Mouse (Mus musculus) kidney, postnatal 36 days (tissue): ENCODE results near the gene Aloxe3.

Source experiments
- DNase-seq, 2 experiments: peaks; one replicate each; pipeline ENCODE4 v3.0.0; 2021 to 2022; ENCODE audit warnings: mixed read lengths in 2 of 2

Gene Aloxe3

GRCm38 (mm10) chr11:69185031-69185430 lies 59.3 kb downstream of the Aloxe3 start:
- no peak for DNase-seq

DNA sequence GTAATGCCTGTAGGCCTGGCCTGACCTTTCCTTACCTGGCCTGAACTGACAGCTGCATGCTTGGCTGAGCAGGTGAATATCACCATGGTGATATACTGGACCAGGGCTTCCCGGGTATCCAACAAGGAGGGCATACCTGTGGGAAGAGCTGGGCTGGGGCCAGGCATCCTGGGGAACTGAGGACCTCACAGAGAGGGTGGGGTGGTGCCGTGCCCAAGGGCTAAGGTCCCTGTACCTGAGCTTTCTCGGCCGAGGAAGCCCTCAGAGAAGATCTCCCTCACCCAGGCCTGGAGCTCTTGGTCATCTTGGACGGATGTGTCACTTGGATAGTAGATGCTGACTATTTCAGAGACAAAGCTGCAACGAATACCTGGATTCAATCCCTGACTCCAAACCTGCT lies 60.2 kb downstream of the Aloxe3 start:
- no peak for DNase-seq

- peak in 1 of 2 experiments; percentile 61 for DNase-seq
Measured at GRCm38 (mm10) chr11:69192840-69193239, 67.1 kb downstream of the Aloxe3 start.

DNA sequence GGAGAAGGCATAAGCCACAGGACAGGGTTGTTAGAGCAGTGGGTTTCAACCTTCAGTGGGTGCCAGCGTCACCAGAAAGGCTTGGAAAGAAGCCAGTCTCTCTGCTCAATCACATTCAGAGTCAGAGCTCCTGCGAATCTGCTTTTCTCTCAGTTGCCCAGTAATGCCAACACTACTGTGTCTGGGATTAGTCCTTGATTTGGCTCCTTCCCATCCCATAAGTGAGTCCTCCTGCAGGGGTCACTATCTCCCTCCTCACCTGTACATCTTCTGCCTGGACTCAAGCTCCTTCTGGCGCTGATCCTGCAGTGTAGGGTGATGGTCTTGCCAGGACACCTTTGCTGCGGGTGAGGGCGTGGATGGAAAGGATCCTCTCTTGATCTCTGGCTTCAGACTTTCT lies 71.1 kb downstream of the Aloxe3 start:
- DNase-seq = peak in 1 of 2 experiments; percentile 14

DNA sequence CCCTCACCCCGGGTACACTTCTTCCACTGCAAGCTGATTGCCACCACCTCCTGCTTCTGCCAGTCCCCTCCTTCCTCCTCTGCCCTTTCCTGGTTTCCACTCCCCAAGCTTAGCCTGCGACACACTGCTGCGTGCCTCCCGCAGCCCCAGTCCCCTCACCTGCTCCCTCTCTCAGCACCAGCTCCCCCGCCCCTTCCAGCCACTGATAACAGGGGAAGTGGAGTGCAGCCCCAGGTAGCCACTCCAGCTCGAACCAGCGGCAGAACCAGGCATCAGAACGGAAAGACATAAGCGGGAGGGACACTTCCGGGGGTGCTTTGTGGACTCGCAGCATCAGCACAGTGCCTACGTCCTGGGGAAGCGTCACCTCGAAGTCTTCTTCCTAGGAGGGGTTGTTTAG lies 71.5 kb downstream of the Aloxe3 start:
- no peak for DNase-seq

GRCm38 (mm10) chr11:69197743-69198142 lies 72.0 kb downstream of the Aloxe3 start, which contains the start of gene Alox8:
Gene Alox8 (minus strand): TSS chr11:69197843.
- no peak for DNase-seq
